Mouse (Mus musculus) adrenal gland, adult 8-10 months (tissue): ENCODE measurements around the gene Atm. TPM values are rescaled to one million over a fixed set of nuclear protein-coding genes. Genes with fewer than 3 reads are reported as not detected.

Experiments
- DNase-seq: peaks from one replicate; pipeline ENCODE4 v3.0.0; 2022
- microRNA-seq, 2 experiments: library from miRNA; unstranded; fragments of <30 nt; microRNA quantifications; one replicate each; pipeline ENCODE4 v1.2.0; 2022
- total RNA-seq, 4 experiments: library from RNA; stranded (reverse); gene quantifications; 2 replicates each; pipeline ENCODE4 v1.2.4; 2022

Gene Atm
- total RNA-seq, 4 experiments from 2014 or later, result 16.0 to 22.9 (median 20.7) TPM

DNA sequence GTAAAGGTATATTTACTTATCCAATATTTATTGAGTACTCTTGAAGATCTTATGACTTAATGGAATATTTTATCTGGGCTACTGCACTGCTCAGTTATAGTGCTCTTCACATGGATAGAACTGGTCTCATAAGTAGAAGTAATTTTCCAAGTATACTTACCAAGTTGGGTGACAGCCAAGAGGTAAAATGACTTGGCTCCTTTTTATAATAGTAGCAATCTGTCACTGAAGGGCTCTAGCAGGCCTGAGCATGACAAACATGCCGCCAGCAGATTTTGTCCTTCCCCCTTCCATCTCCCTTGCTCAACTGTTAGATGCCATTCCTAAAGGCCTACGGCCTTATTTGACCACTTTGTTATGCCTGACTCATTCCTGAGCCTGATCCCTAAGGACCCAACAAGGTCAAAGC lies 127.6 kb downstream of the Atm start:
- DNase-seq, result no peak

DNA sequence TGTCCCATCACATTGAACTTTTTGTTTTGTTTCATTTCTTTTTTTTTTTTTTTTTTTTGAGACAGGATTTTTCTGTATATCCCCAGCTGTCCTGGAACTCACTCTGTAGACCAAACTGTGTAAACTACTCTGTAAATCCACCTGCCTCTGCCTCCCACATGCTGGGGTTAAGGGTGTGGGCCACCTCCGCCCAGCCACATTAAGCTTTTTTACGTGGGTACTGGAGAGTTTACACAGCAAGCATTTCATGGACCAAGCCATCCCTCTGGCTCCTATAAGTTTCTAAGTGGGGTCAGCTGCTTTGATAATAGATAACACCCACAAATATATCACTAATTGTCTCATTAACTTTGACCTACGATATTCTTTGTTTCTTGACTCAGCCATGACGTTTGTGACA lies 128.0 kb downstream of the Atm start:
- DNase-seq, result no peak

DNA sequence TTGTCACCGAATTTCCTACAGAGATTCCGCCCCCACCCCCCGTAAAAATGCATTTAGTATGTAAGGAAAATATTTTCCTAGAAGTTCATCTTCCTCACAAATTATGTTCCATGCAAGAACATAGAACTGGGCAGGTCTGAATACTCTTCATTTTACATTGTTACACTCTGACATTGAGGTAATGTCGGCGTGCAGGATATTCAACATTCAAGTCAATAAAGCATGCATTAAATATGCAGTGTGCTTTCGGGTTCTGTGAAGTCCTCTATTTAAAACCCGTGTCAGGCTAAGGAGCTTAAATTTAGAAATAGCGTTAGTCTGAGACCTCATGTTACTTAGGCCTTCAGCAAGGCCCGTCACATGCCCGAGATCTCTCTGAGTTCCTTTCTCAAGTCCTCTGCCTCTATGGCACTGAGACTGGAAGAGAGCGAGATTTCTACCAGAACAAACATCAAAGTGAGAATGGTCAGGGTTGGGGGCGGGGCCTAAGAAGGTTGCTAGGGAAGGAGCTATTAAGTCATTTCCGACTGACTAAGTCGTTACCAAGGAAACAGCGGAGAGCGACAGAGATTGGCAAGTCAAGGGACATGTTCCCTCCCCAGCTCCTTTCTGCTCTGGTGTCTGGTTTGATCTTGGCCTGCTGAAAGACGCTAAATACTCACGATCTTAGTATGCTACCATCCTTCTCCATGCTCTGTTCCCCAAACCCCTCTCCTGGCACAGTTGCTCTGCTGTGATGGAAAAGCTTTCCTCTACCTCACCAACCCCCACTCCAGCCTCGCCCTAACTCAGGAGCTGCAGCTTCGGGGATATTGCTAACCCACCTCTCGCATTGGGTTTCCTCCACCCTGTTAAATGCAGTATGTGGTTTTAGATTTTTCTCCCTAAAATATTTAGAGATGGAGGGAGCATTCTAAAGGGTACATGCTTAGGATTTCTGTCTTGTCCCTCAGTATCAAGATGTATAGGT lies 131.5 kb downstream of the Atm start:
- peak; percentile 82 for DNase-seq

DNA sequence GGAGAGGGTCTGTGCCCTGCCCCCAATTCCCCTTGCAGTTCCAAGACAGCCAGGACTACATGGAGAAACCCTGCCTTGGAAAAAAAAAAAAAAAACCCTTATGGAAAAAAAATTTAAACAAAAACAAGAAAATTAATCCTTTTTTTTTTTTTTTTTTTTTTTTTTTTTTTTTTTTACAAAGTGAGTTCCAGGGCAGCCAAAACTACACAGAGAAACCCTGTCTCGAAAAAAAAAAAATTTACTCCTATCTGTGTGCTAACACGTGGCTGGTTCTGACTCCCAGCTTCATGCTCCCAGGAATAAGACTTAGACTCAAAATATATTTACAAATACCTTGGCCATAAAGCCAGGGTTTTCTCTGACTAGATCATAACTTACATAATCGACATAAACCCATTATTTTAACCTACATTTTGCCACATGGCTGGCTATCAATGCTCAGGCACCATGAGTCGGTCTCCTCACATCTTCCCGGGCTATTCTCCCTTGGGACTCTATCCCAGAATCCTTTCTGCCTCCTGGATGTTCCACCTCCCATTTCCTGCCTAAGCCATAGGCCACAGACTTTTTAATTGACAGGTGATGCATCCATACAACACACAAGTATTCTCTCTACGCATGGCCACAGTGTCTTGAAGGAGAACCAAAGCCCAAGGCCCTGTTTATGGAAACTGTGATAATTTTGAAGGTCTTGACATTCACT lies 132.3 kb downstream of the Atm start:
- no peak for DNase-seq

DNA sequence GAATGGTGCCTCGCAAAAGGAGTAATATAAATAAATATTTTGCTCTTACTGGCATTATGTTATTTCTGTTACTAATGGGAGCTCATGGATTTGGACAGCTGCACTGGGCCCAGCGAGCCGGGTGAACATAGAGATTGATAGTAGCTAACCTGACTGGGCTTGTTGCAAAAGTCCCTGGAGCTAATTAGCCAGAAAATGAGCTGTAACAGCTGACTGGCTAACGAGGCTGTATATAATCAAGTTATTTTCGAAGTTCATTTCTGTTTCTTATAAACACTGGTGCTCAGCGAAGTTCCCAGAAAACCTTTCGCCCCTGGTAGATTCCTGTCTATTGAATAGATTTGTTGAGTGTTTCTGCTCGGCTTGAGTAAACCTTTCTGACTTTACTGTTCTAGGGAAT lies 133.5 kb downstream of the Atm start:
- DNase-seq, result no peak

DNA sequence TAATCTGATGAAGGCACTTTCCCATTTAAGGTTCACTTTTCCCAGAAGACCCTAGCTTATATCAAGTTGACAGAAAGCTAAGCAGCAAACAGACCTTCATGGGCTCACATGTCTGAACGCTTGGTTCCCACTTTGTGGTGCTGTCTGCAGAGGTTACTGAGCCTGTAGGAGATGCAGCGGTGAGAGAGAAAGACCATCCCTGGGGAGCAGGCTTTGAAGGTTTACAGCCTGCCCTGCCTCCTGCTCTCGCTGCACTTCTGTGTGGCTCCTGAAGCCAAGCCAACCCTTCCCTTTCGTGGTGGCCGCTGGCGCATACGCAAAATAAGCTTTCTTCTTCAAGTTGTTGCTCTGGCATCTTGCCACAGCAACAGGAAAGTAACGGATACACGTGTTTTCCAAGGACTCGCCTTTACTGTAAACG lies 134.2 kb downstream of the Atm start, which contains the start of gene 4930550C14Rik:
4930550C14Rik (plus strand) TSS at position 35 of the 421 bp plus-strand sequence.
- DNase-seq, result peak; percentile 43

DNA sequence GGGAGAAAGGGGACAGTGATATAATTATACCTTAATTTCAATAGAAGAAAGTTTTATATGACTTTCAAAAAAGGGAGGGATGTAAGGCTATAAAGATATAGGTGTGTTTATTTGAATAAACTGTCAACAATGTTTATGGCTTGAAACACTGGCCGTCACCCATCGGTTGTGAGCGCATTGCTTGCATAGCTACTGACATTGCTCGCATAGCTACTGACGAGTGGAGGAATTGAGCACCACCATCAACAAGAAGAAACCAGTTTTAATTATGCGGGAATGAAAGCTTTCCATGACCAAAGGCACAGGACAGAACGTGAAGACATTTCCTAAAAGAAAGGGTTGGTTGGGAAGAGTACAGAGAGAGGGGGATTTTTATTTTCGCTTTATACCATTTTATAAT lies 135.4 kb downstream of the Atm start:
- no peak for DNase-seq

DNA sequence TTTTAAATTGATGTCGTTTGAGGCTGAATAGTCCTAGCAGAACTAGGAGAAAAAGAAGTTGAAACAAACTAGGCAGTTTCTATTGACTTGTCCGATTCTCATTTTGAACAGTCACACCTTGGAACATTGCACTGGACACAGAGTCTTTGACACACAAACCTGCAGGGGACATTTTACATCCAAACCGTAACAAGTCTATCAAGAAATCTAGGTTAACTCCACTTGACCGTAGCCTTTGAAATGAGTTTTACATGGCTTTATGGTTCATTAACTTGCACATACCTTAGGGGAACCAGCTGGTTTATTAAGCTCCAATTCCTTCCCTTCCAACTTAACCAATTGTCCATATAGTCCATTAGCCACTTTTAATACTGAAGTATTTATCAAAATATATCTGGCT lies 135.8 kb downstream of the Atm start:
- DNase-seq, result no peak

DNA sequence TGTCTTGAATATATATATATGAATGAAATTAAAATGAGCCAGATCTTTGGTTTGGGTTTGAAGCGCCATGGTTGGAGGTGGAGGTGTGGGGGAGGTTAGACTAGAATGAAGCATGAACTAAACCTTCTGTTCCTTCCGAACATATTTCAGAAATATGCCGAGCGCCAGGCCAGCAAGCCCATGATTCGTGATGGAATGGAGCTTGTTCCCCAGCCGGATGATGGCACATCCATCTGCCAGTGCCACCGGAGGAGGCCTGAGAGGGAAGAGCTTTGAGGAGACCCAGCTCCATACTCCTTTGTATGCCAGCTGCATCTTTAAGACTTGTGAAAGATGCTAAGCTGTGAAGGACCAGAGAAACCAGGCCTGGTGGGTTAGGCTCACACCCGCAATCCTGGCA lies 137.0 kb downstream of the Atm start:
- DNase-seq, result no peak

DNA sequence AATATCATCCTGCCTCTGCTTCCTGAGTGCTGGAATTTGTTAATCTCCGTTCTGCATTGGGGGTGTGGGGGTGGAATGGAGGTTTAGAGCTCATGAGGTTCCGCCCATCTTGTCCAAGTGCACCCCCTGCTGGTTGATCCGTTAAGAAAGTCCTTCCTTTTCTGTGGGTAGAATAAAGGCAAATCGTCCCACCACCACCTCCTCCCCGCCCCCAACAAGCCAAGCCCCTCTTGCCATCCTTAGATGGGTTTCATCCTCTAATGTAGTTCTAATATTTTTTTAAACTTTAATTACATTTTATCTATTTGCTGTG lies 138.2 kb downstream of the Atm start:
- no peak for DNase-seq

DNA sequence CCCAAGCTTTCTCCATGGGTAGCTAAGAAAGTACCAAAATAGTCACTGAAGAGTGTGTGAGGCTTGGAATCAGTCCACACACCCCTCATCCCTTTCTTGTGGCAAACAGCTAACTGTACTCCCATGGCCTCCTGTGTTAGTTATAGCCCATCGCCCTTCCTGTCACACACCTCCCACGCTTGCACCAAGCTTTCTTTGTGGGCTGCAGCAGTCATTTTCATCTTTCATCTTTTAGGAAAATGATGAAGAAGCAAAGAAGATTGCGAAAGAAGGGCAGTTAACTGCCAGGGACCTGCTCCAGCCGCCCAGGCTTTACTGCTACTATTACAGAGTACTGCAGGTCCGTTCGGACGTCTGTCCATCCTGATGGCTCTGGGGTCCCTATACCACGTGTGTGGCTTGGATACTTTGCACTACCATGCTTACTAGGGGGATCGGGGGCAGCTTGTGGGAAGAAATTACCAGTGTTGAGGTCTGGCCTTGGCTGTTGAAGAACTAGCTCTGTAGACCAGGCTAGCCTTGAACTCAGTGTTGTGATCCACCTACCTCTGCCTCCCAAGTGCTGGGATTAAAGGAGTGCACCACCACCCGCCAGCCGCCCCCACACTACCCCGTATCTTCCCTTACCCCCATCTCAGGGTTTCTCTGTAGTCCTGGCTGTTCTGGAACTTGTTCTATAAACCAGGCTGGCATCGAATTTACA lies 138.7 kb downstream of the Atm start:
- DNase-seq, result no peak

DNA sequence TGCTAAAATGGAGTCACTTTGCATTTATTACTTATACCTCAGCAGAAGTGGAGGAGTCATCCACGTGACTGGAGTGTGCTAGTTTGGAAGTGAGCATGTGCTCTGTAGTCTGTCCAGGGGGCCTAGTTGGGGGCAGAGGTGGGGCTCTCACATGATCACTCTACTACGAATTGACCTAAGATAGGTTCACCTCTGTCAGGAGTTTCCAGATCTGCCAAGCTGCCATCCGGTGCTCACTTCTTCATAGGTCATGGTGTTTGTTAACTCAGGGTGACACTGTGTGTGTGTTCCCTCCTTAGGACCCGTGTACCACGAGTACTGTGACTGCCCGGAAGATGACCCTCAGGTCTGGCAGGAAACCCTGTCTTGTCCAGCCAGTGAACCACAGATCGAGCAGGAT lies 146.4 kb downstream of the Atm start:
- no peak for DNase-seq

Small RNAs within 50 kb of the gene (microRNA-seq; reads per million reads assigned to microRNA genes)
- gene Mir130c, result 0 reads per million in 2 experiments

Other genes with a start within 250 kb of the Atm start
- gene Exph5, start 235.1 kb downstream of the Atm start, total RNA-seq, result under 1 TPM; 0.10 to 0.28 (median 0.25) TPM
- gene Kdelc2, start 152.7 kb downstream of the Atm start, total RNA-seq, result 10 to 100 TPM in 3 of 4 experiments, 1 to 10 TPM in 1; 9.7 to 13.6 (median 10.5) TPM
- 1 to 10 TPM; 1.4 to 4.8 (median 2.7) TPM for gene 4930550C14Rik, start 134.4 kb downstream of the Atm start, total RNA-seq
- 10 to 100 TPM; 12.6 to 16.6 (median 14.6) TPM for gene Npat, start 307 bp upstream of the Atm start, total RNA-seq
- gene Acat1, start 73.6 kb upstream of the Atm start, total RNA-seq, result 100 to 1,000 TPM in 3 of 4 experiments, 10 to 100 TPM in 1; 74.4 to 114 (median 105) TPM
- gene Cul5, start 133.3 kb upstream of the Atm start, total RNA-seq, result 10 to 100 TPM; 36.4 to 48.5 (median 41.0) TPM
- gene Rab39, start 169.5 kb upstream of the Atm start, total RNA-seq, result 1 to 10 TPM in 2 of 4 experiments, under 1 TPM in 2; 0.38 to 1.4 (median 0.99) TPM
- 1 to 10 TPM; 1.2 to 3.3 (median 2.5) TPM for gene Slc35f2, start 234.8 kb upstream of the Atm start, total RNA-seq